9 mouse cellular contexts compared by ENCODE assay signal in genomic region chr8:120307103-120307502, GRCm38 (mm10).
DNase-seq lines count a peak whose midpoint lies in the region; ATAC-seq and TF ChIP-seq lines count a peak whose summit lies in the region.
"Had no signal": no experiment of that assay in that cellular context is flagged by ENCODE, and none has a peak within 500 bp of the region (broad histone marks: within the 10 kb centered on the region; RNA-seq: fewer than 3 reads in every experiment).

No protein-coding gene starts in this region.

- 0 out of 2 replicates have a peak, but pooled peaks have one; percentile 36 for ATAC-seq in heart, embryonic 11.5 days (replicated peaks; ENCODE audit: insufficient number of reproducible peaks, low FRiP score, low TSS enrichment)
- peak; percentile 44 for ATAC-seq in intestine, embryonic 15.5 days
- ATAC-seq in neural tube, embryonic 15.5 days (ENCODE audit: low FRiP score), result peak; percentile 16; the same call in 1 of the 2 replicates

- TF ChIP-seq POLR2A in lung, adult 2 months (IDR thresholded peaks at IDR 0.05; ENCODE audit: borderline replicate concordance, extremely low read depth, low read depth, low read length), result no peak

- H3K4me3 ChIP-seq in heart, embryonic 11.5 days (ENCODE audit: low read depth, low read length), result no peak overlapping the region
- no peak overlapping the region for H3K4me3 ChIP-seq in intestine, embryonic 15.5 days (replicated peaks)
- no peak overlapping the region for H3K4me3 ChIP-seq in neural tube, embryonic 15.5 days (replicated peaks)
- H3K4me3 ChIP-seq in lung, adult 2 months (replicated peaks; ENCODE audit: extremely low read depth, low read depth, low read length), result no peak overlapping the region
- H3K4me3 ChIP-seq: erythroblast, embryonic 14.5 days had no signal

- H3K9ac ChIP-seq in heart, embryonic 11.5 days (ENCODE audit: low read depth, low read length), result no peak overlapping the region
- no peak overlapping the region for H3K9ac ChIP-seq in intestine, embryonic 15.5 days
- no peak overlapping the region for H3K9ac ChIP-seq in neural tube, embryonic 15.5 days (replicated peaks)

- H3K36me3 ChIP-seq in heart, embryonic 11.5 days (ENCODE audit: control insufficient read depth, insufficient read depth, low read length), result no peaks in the 10 kb centered on the region
- H3K36me3 ChIP-seq in intestine, embryonic 15.5 days, result no peaks in the 10 kb centered on the region
- no peaks in the 10 kb centered on the region for H3K36me3 ChIP-seq in neural tube, embryonic 15.5 days

- intact Hi-C loops in heart, postnatal 25 days (cut with DNase I), result no loop called here

- H3K9me3 ChIP-seq in heart, embryonic 11.5 days (replicated peaks; ENCODE audit: control insufficient read depth, low read length), result no peaks in the 10 kb centered on the region
- H3K9me3 ChIP-seq in intestine, embryonic 15.5 days, result no peaks in the 10 kb centered on the region
- no peaks in the 10 kb centered on the region for H3K9me3 ChIP-seq in neural tube, embryonic 15.5 days (replicated peaks)

- no peak for DNase-seq in heart, postnatal 25 days (ENCODE audit: low spot score)
- peak; percentile 60 for DNase-seq in embryo, embryonic 9.5 days (ENCODE audit: extremely low spot score)
- no peak for DNase-seq in frontal cortex, adult 2 months (ENCODE audit: extremely low spot score in 1 of 2, low spot score in 1 of 2)
- no peak for DNase-seq in lung, adult 2 months
- no peak for DNase-seq in kidney, postnatal 14 days

- no peak overlapping the region for H3K27ac ChIP-seq in heart, embryonic 11.5 days (ENCODE audit: low read depth, low read length)
- H3K27ac ChIP-seq in intestine, embryonic 15.5 days, result no peak overlapping the region
- H3K27ac ChIP-seq in neural tube, embryonic 15.5 days (replicated peaks), result peak overlapping the region; percentile 33

- H3K4me1 ChIP-seq in heart, embryonic 11.5 days (ENCODE audit: control insufficient read depth, insufficient read depth, low read length), result peaks cover 20% of the 10 kb centered on the region
- peaks cover 39% of the 10 kb centered on the region for H3K4me1 ChIP-seq in intestine, embryonic 15.5 days (replicated peaks)
- H3K4me1 ChIP-seq in neural tube, embryonic 15.5 days, result peaks cover 64% of the 10 kb centered on the region
- no peaks in the 10 kb centered on the region for H3K4me1 ChIP-seq in lung, adult 2 months (ENCODE audit: control insufficient read depth, insufficient read depth, low read length)

- 6% methylated on average over 16 of the region's 16 CpGs for WGBS in heart, embryonic 11.5 days (ENCODE audit: insufficient replicate concordance)
- 32% methylated on average over 16 of the region's 16 CpGs for WGBS in intestine, embryonic 15.5 days
- WGBS in neural tube, embryonic 15.5 days, result 8% methylated on average over 16 of the region's 16 CpGs
- 34% methylated on average over 16 of the region's 16 CpGs for WGBS in lung, adult 2 months

- no peak for TF ChIP-seq CTCF in lung, adult 2 months (IDR thresholded peaks at IDR 0.05; ENCODE audit: insufficient read depth, low read length)

- H3K4me2 ChIP-seq in heart, embryonic 11.5 days, result peak overlapping the region; percentile 15
- no peak overlapping the region for H3K4me2 ChIP-seq in intestine, embryonic 15.5 days (replicated peaks)
- peak overlapping the region; percentile 23; the same call in 1 of the 2 replicates for H3K4me2 ChIP-seq in neural tube, embryonic 15.5 days

- 0 out of 2 replicates have a peak, but pooled peaks cover 3% of the 10 kb centered on the region for H3K27me3 ChIP-seq in heart, embryonic 11.5 days (ENCODE audit: control insufficient read depth, insufficient read depth, low read length)
- no peaks in the 10 kb centered on the region for H3K27me3 ChIP-seq in intestine, embryonic 15.5 days (replicated peaks)
- H3K27me3 ChIP-seq in neural tube, embryonic 15.5 days (replicated peaks), result peaks cover 8% of the 10 kb centered on the region; the same call in 1 of the 2 replicates
